Mouse (Mus musculus) erythroblast, embryonic 14.5 days (primary cell): ENCODE results near the gene Ppp2r2d.

Experiments used
- GATA1 ChIP-seq: IDR thresholded peaks from 2 replicates; pipeline ENCODE4 v1.6.1; 2012; ENCODE audit warnings: low read length, inconsistent platforms, mixed read lengths
- TAL1 ChIP-seq: IDR thresholded peaks from 3 replicates; pipeline ENCODE4 v1.6.1; 2012; ENCODE audit warnings: low read length, inconsistent platforms, mixed read lengths

GRCm38 (mm10) chr7:138835028-138835427 lies 10.9 kb upstream of the Ppp2r2d start:
- TF ChIP-seq TAL1 = no peak
- TF ChIP-seq GATA1 = no peak
